Mouse (Mus musculus): Measurements from ENCODE around the gene Tmsb15a.

GRCm38 (mm10) chrX:135761707-135762106, 36.6 kb upstream of the Tmsb15a start:
- TF ChIP-seq TAL1 (IDR thresholded peaks at IDR 0.05; ENCODE audit: low read length) (no peak), GATA1 (IDR thresholded peaks at IDR 0.05; ENCODE audit: low read length) (no peak)

Data from erythroblast, embryonic 14.5 days (primary cell).